Mouse (Mus musculus): ENCODE results near the gene Tfip11. TPM values are rescaled to one million over a fixed set of nuclear protein-coding genes. Genes with fewer than 3 reads are reported as not detected.

The Tfip11 gene
- polyA plus RNA-seq, 1 experiment from 2014 or later = 19.4 TPM

- H3K27me3 ChIP-seq (replicated peaks) = peaks cover 37% of the 10 kb centered on the region
- no peak; the same call in 1 of the 2 replicates for ATAC-seq (ENCODE audit: extremely low read depth, insufficient number of reproducible peaks, low FRiP score, low TSS enrichment)
Observed at GRCm38 (mm10) chr5:112385973-112386372, 59.8 kb downstream of the Tfip11 start.

More at GRCm38 (mm10) chr5:112385973-112386372, 59.8 kb downstream of the Tfip11 start:
- H3K4me3 ChIP-seq = no peak overlapping the region
- no peaks in the 10 kb centered on the region for H3K36me3 ChIP-seq
- 59% methylated on average over 2 of the region's 2 CpGs for WGBS
- no peak overlapping the region for H3K27ac ChIP-seq (replicated peaks)
- no peak overlapping the region for H3K9ac ChIP-seq
- H3K4me2 ChIP-seq = no peak overlapping the region
- H3K9me3 ChIP-seq = no peaks in the 10 kb centered on the region
- 0 out of 2 replicates have a peak, but pooled peaks cover 6% of the 10 kb centered on the region for H3K4me1 ChIP-seq

Other genes starting within 250 kb of the Tfip11 start
- gene Cryba4, start 73.8 kb upstream of the Tfip11 start, polyA plus RNA-seq (2015; fragmentation: Nextera tagmentation; extraction: Ambion mirVana) = 1.6 and 1.9 TPM in 2 replicates
- 1.2 and 2.2 TPM in 2 replicates for gene Crybb1, start 70.5 kb upstream of the Tfip11 start, polyA plus RNA-seq (2015; fragmentation: Nextera tagmentation; extraction: Ambion mirVana)
- 36.8 and 37.5 TPM in 2 replicates for gene Tpst2, start 49.7 kb upstream of the Tfip11 start, polyA plus RNA-seq (2015; fragmentation: Nextera tagmentation; extraction: Ambion mirVana)
- 24.0 and 25.8 TPM in 2 replicates for gene Srrd, start 16.7 kb downstream of the Tfip11 start, polyA plus RNA-seq (2015; fragmentation: Nextera tagmentation; extraction: Ambion mirVana)
- gene Hps4, start 16.7 kb downstream of the Tfip11 start, polyA plus RNA-seq (2015; fragmentation: Nextera tagmentation; extraction: Ambion mirVana) = 18.5 and 19.2 TPM in 2 replicates
- gene Gm6583, start 29.7 kb downstream of the Tfip11 start, polyA plus RNA-seq (2015; fragmentation: Nextera tagmentation; extraction: Ambion mirVana) = 0.06 and 0.07 TPM in 2 replicates
- gene Asphd2, start 68.5 kb downstream of the Tfip11 start, polyA plus RNA-seq (2015; fragmentation: Nextera tagmentation; extraction: Ambion mirVana) = 1.1 and 1.2 TPM in 2 replicates
- gene Gm6588, start 123.1 kb downstream of the Tfip11 start, polyA plus RNA-seq (2015; fragmentation: Nextera tagmentation; extraction: Ambion mirVana) = not detected in 2 replicates

All from heart, embryonic 13.5 days (tissue).